Mouse (Mus musculus) ZHBTc4 (cell line): ENCODE measurements around the gene Tada2a.
A peak's percentile ranks its signal among the peaks of the same experiment; 100 is the strongest.

Experiments used
- DNase-seq: peaks from one replicate; pipeline ENCODE4 v3.0.0-alpha.2; 2011; ENCODE audit warnings: low read depth, low spot score

Tada2a gene

DNA sequence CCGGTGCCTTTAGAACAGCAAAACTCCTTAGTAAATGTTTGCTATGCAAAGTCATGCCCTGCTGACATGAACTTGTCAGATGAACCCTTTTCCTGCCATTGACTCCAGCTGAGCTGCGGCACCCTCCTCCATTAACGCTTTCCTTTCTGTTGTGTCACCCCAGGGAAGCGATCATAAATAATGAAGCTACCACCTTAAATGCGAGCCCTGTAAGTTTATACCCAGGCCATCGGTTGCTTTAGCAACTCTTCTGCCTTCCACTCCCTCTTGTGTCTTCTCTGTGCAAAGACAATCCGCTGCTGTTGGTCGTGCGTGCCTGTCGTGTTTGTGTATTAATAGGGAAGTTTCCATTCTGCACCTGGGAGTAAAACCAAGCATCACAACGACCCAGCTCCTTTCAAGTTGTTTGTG is 63.3 kb downstream of the Tada2a start:
- DNase-seq, result no peak

DNA sequence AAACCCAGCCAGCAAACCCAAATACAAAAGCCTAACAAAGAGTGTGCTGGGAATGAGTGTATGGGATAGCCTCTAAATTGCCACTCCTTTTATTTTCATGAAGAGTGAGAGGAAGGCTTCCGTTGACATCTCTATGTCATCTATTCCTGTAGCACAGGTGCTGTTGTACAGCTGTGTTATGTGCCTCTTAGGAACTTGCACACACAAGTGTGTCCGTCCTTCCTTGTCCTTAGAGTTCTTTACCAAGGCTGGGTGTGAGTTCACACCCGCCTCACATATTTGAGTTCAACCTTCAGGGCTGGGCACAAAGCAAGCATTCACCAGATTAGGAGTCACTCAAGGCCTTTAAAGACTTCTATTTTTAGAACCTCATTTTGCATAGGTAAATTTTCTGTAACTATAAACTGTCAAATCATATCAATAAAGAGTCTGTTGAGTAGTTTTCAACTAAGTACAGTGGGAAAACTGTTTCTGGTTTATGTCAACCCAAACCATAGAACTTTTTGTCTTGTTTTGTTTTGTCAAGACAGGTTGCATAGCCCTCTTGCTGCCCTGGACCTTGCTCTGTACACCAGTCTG is 65.7 kb downstream of the Tada2a start:
- no peak for DNase-seq

DNA sequence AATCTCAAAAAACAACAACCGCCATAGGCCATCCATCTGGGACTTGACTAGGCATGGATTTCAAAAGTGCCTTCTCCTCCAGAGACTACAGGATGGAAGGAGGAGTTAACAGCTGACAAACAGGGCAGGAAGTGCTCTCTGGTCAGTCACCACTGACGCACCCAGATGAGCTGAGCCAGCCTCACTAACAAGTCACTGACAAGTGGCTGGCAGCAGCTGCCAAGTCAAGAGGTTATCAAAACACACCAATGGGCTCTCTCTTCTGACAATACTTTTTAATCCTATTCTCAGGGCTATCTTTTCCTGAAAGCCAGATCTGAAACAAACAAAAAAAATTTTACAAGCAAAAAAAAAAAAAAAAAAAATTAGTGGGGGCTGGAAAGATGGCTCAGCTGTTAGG is 66.6 kb downstream of the Tada2a start:
- DNase-seq, result no peak

DNA sequence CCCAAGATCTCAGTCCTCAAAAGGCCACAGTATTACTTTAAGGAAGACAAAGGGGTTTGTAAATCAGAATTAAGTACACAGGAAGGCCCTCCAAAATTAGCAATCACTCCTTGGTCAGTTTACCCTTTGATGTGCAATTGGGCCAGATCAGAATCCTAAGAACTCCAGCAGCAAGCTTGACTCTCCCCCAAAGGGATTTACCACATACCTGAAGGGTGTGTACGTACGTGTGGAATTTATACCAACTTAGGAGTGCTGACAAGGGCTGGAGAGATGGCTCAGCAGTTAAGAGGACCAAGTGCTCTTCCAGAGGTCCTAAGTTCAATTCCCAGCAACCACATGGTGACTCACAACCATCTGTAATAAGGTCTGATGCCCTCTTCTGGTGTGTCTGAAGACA is 67.5 kb downstream of the Tada2a start:
- DNase-seq, result peak; percentile 87

GRCm38 (mm10) chr11:84060635-84061034 is 68.8 kb downstream of the Tada2a start:
- no peak for DNase-seq

DNA sequence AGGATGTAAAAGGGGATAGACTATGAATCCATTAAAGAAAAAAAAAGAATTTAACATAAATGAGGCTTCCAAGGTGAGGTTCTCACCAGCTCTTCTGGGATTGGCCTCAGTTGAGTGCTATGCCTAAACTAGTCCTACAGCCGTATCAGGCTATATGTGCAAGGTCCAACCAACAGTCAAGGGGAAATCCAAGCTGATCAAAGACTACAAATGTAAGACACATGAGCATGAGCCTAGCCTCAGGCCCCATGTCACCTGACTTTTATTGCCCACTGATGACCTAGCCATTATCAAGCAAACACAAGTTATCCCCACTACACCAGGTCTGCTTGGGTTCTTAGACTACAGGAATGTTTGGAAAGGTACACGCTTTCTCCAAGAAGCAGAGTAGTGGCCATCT is 69.6 kb downstream of the Tada2a start:
- no peak for DNase-seq

- DNase-seq, result no peak
Observed at GRCm38 (mm10) chr11:84057418-84057817, 72.0 kb downstream of the Tada2a start.

GRCm38 (mm10) chr11:84053524-84054163 is 75.8 kb downstream of the Tada2a start:
- DNase-seq, result no peak

DNA sequence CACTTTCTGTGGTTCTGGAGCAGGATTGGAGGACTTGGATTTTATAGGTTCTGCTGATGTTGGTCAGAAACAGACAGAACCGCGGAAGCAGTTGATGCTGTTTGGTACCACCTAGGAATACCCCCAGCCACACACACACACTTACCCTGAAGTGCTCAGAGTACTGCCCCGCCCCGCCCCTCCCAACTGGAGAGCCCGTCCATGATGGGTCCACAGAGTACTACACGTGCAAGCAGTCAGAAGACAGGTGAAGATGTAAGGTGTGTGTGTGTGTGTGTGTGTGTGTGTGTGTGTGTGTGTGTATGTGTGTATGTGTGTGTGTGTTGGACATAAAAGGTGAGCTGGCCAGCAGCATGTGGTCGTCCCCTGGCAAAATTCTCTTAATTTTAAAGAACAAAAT is 76.3 kb downstream of the Tada2a start:
- no peak for DNase-seq

GRCm38 (mm10) chr11:84048411-84048810 is 81.0 kb downstream of the Tada2a start:
- no peak for DNase-seq

- no peak for DNase-seq
Observed at GRCm38 (mm10) chr11:84047270-84047669, 82.1 kb downstream of the Tada2a start.

DNA sequence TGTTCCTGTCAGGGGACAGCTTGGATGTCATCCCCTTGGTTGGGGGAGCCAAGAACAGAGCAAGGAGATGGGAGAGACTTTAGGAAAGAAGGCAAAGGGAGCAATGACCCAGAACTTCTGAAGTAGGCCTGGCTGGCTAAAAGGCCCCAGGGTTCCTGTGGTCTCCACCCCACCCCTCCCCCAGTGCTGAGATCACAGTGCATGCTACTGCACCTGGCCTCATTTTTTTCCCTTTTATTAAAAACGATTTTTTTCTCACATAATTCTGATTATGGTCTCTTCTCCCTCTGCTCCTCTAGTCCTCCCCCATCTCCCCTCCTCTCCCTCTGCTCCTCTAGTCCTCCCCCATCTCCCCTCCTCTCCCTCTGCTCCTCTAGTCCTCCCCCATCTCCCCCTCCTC is 84.4 kb downstream of the Tada2a start:
- no peak for DNase-seq

DNA sequence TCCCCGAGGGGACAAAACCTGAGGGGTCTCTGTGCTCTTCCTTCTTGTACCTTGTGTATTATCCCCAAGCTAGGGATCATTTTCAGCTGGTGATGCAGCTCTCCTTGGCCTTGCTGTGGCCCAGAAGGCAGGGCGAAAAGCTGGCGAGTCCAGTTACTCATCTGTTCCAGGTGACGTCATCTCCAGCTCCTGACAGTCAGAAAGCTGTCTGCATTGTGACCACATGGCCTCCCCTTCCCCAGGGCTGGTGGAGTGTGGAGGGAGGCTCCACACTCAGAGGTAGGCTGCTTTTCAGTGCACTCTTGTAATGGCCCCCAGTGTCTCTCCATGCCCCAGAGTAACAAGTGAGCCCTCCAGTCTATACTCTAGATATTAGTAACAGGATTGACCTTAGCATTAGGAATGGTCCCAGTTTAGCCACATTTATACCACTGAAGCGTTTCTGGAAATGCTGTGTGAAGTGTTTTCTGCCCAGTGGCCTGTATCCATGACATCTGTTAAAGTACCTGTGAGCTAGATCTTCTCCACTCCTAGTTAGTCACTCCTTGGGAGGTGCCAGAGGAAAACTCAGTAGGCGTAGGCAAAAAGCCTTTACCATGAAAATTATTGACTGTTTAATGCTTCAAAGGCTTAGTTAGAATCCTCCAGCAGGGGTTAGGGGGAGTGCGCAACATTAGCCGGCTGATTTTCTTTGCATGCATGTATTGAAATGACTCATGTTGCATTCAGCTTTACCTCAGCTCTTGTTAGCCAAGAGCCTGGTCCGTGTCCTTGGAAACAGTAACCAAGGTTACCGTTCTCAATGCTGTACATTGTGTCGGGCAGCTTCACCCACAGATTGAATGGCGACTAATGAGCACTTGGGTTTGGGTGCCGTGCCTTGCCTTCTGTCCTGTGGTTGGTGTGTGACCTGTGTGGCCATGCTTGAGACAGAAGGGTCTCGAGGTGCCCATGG is 86.3 kb downstream of the Tada2a start:
- DNase-seq, result peak; percentile 72

DNA sequence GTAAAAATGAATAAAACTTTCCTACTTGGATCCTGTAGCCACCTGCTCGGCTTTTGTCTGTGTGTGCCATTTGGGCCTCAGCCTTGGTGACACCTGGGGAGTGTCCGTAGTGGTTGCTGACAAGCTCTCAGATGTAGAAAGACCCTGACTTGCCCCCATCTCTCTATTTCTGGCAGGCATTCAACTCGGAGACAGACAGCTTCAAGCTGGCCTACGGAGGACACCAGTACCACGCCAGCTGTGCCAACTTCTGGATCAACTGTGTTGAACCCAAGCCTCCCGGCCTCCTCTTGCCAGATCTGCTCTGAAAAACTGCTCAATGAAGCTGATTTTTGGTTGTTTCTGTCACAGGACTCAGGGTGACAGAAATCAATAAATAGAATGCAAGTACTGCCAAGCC is 88.8 kb downstream of the Tada2a start:
- DNase-seq, result no peak

GRCm38 (mm10) chr11:84033671-84034070 is 95.7 kb downstream of the Tada2a start:
- DNase-seq, result no peak

- no peak for DNase-seq
Observed at GRCm38 (mm10) chr11:84032559-84032958, 96.8 kb downstream of the Tada2a start.

GRCm38 (mm10) chr11:84031971-84032370 is 97.4 kb downstream of the Tada2a start:
- peak; percentile 68 for DNase-seq
